Mouse (Mus musculus) embryo, embryonic 10.5 days (tissue): ENCODE measurements around the gene Trnau1ap.
"Not testable (repeated sequence)": the region's sequence is repeated elsewhere in the genome, so short reads cannot be mapped to it uniquely, and the experiment has no call there.

Experiments
- DNase-seq: peaks from one replicate; pipeline ENCODE4 v3.0.0-alpha.2; 2015; ENCODE audit warnings: low spot score

Gene Trnau1ap

DNA sequence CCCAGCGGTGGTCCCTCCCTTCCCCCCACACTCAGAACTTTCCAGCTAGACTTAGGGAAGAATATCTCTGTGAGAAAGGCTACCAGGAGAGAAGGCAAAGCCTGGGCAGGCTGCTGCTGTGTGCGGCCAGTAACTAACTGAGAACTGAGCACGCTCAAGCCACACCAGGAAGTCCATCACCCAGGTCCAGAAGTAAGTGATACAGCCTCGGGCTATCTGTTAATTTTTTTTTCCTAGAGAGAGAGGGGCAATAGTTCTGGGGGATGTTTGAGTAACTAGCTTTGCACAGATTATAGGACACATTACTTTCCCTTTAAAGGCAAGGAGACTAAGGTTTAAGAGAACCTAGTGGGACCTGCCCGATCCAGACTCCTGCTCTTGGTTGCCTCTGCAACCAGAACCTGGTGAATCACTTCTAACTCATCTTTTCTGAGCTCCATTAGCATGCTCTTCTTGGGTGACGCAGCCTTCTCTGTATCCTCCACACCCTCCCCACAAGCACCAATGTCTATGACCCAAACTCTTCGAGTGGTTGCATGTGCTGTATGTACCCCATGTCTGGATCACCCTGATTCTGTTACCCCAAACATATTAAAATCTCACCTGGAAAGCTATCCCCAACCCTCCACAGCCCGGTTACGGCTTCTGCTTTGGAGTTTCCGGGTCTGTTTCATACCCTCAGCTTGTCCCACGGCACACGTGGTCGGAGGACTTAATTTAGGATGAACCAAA, 15.2 kb upstream of the Trnau1ap start:
- peak; percentile 47 for DNase-seq

DNA sequence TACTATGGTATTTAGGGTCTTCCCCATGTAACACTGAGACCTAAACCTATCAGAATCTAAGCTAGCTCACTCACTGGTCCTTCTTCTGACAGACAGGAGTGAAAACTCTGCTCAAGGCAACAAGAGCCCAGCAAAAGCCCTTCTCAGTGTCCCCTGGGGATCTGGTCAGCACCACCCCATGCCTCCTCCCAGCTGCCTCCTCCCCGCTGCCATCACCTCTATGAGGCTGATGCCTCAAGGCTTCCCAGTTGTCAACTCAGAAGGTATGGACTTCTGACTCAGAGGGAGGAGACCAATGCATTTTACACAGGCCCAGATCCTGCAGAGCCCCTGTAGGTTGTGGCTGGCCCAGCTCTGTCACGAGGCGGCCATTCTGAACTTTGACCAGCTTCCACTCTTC, 12.1 kb upstream of the Trnau1ap start:
- no peak for DNase-seq

DNA sequence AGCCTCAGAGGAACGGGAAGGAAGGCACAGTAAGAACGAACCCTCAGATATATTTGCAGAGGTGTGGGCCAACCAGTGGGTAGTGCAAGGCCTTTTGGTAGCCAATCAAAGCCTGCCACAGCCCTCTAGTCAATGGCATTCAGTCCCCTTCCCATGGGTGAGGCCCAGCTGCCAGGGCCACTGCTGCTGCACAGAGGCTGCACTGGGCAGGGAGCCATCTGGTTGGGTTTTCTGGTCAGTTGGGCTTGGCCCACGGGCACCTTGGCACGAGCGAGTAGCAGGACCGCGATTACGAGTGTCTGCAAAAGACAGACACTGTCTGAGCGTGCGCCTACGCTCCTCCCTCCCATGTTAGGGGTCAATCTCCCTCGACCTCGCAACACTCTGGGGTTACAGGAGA, 9.6 kb upstream of the Trnau1ap start:
- no peak for DNase-seq

DNA sequence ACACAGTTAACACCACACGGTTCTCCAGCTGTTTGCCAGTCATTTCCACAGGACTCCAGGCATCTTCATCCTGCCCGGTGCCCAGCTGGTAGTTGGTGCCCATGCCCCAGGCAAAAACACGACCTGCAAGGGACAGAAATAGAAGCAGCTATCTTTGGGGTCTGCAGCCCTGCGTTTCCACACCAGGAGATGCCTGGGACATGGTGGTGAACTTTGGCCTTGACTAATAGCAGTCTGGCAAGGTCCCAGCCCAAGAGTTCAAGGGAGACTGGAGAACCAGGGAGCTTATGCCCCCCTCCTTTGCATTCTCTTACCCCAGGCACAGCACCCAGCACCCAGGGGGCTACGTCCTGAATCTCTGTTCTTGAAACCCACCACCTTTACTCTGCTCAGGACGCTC, 3.5 kb upstream of the Trnau1ap start:
- DNase-seq, result no peak

DNA sequence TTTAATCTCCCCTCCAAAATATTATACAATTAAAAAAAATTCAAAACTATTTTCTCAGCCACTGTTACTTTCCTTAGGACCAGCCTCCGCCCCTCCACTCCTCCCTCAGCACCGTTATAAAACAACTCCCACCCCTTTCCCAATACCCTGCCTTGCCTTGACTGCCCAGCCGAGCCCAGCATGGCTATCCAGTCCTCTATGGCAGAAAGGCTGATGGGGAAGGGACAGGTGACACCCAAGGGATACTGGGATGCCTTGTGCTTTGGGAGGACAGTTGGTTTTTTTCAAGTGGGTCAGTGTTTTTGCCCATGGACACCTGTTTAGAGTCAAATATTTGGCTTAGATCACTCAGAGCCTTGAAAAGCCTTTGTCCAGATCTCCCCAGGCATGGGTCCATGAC, 2.6 kb upstream of the Trnau1ap start:
- DNase-seq, result no peak

DNA sequence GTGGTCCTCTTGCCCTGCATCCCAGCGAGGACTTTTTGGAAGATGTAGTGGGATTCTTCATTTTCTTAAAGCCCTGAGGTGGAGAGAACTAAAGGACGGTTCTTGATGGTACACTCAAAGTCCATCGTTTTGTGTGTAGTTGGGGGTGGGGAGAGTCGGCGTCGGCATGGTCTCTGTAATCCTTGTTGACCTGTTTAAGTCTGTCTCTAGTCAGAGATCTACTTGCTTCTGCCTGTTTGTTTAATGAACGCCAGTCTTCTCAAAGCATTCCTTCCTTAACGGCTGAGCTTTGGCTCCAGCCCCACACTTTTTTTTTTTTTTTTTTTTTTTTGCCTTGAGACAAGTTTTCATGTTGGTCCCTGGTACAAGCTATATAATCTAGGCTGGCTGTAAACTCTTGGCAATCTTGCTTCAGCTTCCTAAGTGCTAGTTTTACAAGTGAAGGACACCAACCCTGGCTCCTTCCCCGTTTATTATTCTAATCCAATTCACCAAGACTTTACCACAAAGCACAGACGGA, 557 bp upstream of the Trnau1ap start:
- DNase-seq, result no peak

DNA sequence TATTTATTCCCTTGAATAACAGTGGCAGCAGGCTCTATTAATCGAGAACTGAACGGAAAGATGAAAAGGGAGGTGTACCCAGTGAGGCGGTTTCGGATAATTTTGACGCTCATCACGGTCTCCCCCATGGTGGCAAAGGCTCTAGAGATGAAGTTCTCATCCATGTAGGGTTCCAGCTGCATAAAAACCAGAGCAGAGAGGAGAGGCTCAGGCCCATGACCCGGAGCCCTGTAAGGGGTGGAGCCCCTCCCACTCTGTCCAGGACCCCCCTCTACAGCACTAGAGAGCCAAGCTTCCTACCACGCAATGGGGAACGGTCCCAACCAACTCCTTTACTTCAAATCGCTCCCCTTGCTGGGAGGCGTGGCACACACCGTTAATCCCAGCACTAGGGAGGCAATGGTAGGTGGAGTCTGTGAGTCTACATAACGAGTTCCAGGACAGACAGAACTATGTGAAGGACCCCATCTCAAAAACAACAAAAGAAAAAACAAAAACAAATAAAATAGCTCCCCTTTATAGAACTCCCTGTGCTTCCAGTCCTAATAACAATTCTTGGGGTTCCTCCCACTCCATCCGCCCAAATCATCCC, 851 bp downstream of the Trnau1ap start:
- no peak for DNase-seq

DNA sequence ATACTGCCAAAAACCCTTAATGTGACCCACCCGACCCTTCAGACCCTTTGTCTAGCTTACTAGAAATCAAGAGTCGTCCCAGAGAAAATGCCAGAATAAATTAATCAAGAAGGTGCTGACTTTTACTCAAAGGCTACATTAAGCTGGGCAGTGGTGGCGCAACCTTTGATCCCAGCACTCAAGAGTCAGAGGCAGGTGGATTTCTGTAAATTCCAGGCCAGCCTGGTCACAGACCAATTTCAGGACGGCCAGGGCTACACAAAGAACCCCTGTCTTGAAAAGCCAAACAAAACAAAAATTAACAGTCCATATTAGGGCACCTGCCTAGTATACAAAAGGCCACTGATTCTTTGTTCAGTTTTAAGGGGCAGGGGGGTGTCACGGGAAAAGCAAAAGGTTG, 2.9 kb downstream of the Trnau1ap start:
- no peak for DNase-seq

DNA sequence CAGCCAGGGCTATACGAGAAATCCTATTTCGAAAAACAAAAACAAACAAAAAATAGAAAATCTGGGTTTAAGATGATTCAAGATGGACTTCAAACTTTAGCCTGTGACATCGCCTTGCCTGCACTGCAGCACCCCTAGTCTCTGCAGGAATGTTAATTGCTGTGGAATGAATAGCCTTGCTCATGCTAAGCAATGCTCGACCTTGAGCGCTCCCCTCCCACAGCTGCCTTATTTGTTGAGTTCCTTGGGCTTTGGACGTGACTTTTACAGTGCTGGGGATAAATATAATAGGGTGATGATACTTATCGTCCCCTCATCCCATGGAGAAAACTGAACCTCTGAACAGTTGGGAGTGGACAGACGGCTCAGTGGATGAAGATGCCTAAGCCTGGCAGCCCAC, 13.6 kb downstream of the Trnau1ap start:
- DNase-seq, result no peak

DNA sequence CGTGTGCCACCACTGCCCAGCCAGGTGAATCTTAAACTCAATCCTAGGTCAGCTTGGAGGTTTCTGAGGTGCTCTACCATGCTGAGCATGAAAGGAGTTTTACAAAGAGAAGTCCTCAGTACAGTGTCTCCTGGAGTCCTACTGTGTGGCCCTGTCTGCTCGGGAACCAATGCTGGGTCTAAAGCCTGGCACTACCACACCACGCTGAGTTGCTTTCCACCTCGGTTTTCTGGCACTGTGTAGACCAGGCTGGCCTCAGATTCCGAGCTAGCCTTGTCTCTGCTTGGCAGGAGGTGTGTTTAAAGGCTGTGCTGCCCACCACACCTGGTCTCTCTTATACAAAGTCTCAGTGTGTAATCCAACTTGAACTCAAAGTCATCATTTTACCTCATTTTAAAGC, 16.7 kb downstream of the Trnau1ap start:
- no peak for DNase-seq

DNA sequence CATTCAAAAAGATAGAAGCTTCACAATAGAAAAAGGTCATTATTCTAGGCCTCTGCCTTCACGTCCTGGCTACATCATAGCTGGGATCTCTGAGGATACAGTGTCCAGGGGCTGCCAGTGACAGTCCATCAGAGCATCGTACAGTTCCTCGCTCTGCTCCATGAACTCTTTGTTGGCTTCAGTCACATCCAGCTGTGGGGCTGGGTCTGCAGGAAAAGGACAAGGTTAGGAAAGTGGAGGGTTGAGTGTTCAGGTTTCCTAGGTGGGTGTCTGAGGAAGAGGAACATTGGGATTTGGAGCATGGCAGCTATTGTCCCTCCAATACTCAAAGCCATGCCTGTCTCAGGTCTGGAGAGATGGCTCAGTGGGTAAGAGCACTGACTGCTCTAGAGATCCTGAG, 17.5 kb downstream of the Trnau1ap start:
- DNase-seq, result no peak

DNA sequence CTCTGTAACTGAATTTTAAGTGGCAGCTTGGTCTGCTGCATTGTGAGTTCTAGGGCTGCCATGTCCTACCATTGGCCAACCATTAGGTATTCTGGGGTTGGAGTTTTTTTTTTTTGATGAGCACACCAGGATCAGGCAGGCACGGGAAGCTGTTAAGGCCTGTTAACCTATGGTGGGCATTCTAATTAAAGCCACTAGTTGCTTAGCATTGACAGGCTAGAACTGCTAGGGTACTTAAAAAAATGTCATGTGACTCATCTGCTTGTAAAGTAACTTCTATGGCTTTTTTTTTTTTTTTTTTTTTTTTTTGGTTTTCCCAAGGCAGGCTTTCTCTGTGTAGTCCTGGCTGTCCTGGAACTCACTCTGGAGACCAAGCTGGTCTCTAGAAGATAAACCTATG, 18.1 kb downstream of the Trnau1ap start:
- DNase-seq, result no peak

DNA sequence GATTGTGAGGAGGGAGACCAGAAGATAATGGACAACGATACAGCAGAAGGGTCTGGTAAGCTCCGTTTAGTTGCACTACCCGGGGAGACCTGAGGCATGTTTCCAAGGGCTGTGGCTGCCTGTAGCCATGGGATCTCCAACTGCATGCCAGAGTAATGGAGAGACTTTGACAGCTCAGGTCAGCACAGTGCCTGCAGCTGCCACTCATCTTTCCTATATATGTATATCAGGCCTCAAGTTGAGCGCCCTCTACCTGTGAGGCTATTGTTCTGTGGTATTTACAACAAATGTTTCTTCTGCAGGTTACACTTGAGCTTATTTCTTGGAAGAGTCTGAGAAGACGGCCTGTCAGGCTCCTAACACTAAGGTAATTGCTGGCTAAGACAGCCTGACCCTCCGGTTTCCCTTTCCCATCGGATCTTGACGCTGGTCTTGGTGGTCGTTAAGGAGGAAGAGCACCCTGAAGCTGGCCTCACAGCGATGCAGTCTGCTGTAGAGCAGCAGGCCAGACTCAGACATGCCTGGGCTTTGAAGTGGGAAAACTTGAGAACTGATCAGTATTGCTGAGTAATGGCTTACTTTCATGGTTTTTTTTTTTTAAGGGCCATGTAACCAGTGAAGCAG, 19.4 kb downstream of the Trnau1ap start:
- DNase-seq, result peak; percentile 59

DNA sequence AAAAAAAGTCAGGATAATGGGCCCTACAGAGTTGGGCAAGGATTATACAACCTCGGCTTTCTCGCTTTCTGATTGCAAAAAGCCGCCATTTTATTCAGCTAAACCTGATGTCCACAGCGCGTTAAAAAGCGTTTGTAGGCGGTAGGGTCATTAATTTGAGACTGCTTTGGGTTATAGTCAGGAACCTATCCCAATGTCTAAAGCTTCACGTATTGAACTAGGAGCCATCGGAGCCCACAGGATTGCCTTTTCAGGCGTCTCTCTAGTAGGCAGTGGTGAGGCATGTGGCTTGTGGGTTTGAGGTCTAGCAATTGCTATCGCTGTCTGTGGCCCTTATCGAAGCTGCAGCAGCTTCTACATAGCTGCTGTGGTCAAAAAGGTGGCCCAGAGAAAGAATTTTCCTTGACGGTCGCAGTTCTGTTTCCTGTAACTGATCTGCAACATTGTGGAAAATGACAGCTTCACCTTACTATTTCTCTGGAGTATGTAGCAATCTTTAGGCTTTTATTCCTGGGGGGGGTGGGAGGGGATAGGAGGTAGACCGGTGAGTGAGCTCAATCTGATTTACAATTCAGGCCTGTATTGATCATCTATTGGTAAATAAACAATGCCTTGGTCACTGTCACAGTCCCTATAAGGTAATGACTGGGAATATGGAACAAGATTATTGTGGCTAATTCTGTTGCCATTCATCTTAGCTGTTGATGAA, 20.0 kb downstream of the Trnau1ap start:
- DNase-seq, result no peak

DNA sequence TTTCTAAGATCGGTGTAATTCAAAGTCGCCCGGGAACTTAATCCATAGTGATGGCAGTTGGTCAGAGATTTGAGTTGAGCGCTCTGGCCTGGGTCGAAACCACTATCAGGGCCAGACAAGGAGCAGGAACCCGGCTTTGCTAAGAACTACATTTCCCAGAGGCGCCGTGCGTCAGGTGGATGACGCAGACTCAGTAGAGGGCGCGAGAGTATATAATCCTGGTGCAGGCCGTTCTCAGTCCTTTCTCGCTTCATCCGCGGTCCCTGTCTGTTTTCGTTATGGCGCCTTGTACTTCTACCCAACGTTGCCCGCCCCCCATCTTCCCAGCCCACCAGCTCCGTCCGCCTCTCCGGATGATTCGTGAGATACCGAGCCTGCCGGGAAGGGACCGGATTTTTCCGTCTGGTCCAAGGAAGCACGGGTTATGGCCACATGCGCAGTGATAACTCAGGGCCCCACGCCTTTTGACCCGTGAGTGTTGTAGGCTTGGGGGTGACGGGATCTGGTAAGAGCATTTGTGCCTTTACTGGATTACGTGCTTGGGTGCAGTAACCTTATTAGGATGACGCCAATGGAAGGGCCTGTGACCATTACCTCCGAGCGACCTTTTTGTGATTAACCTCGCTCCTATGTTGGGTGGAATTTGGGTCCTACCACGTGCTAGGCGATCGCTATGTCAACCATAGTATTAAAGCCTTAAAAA, 20.8 kb downstream of the Trnau1ap start:
- peak; percentile 97 for DNase-seq

DNA sequence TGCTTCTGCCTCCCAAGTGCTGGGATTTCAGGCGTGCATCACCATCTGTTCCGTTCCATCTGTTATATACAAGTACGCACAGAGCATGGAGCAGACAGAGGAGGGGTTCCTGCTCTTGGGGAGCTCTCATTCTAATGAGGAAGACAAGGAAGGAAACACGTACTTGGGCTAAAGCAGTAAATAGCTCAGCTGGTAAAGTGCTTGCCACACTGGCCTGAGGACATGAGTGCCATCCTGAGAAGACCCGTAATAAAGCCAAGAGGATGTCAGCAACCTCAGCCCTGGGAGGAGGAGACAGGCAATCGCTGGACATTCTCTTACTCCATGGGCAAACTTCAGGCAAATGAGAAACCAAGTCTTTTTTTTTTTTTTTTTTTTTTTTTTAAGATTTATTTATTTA, 23.3 kb downstream of the Trnau1ap start:
- no peak for DNase-seq

DNA sequence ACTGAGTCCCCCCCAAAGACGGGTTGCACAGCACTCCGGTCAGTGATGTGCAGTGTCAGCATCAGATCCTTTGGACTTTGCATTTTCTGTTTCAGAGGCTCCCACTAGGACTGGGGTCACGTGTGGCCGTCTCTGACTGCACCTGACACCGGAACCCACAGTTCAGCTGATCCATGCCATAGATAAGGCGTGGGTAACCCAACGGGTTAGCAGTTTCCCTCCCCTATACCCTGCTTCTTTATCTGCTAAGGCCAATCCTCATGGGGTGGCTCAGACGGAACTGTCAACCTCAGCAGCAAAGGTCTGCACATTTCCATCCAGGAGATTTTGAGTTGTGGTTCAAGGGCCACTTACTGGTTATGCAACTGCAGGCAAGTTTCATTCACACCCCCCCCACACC, 24.1 kb downstream of the Trnau1ap start:
- DNase-seq, result no peak

DNA sequence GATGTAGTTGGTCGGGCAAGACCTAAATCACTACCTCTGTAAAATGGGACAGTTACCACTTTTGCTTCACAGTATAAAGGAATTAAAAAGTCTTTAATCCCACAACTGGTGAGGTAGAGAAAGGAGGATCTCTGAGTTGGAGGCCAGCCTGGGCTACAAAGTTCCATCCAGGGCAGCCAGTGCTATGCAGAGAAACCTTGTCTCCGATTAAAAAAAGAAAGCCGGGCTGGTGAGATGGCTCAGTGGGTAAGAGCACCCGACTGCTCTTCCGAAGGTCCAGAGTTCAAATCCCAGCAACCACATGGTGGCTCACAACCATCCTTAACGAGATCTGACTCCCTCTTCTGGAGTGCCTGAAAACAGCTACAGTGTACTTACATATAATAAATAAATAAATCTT, 25.9 kb downstream of the Trnau1ap start:
- DNase-seq, result not testable (repeated sequence)

DNA sequence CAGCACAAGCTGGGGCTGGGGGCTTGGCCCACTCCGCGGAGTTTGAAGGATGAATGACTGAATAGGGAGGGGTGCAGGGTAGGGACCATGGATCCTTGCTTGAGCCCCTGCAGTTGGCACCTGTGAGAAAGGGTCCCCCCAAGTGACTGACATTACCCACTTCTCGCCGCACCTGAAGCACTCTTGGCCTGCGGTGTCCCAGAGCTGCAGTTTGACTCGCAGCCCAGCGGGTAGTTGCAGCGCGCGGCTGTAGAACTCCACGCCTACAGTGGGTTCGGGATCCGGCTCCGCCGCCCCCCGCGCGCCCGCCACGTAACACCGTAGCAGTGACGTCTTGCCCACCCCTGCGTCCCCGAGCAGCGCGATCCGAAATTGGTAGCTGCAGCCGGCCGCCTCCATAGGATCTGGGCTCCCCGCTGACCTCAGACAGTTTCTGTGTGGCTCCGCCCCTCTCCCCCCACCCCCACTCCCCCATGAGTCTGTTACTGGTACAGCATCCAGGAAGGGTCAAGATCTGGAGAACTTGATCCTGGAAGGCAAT, 26.3 kb downstream of the Trnau1ap start, which contains the start of gene Rab42:
TSS of gene Rab42 (minus strand) at position 447 of the 541 bp plus-strand sequence.
- peak; percentile 78 for DNase-seq

DNA sequence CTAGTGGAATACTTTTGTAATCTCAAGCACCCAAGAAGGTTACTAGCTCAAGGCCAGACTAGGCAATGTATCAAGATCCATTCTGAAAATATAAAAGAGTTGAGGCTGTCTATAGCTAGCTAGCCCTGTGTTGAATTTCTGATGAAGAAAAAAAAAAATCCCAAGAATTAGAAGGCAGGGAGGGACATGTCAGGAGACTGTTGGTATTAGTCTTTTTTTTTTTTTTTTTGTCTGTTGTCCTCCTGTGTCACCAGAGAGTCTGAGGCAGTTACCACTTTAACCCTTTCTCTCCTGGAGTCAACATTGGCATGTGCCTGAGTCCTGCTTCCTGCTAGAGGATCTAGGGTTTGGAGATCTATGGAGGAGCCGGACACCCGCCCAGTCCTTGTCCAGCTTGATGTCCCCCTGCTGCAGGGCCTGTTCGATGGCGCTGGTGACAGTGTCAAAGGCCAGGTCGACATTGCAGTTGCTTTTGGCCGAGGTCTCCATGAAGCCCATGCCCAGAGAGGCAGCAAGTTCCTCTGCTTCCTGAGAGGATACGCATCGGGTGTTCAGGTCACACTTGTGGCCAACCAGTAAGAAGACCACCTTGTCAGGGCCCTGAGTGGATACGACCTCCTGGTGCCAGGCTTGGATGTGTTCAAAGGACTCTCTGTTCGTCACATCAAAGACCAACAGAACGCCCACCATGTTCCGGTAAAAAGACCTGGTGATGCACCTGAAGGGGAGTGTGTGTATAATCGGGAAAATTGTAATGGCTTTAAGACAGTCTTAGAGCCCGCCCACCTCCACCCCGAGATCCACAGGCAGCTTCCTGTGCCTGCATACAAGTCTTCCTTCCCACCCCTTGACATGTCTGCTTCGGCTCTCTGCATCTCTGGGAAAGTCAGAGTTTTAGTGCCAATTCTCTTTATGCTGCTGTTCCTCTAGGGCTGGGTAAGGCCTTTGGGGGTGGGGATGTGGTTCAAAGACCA, 27.1 kb downstream of the Trnau1ap start:
- no peak for DNase-seq

DNA sequence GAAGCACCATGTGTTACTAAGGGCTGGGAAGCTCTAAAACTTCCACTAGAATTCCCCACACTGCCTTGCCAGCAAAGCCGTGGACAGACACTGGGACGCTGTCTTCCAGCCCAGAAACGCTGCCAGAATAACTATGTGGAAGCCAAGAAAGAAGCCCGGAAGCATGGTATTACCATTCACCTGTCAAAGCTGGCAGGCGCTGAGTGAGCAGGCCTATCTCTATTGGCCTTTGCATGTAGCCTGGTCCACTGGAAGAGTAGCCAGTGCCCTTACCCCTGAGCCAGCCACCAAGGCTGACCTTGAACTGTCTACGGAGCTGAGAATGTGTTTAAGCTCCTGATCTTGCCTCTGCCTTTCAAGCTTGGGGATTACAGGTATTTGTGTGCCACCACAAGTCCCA, 27.9 kb downstream of the Trnau1ap start:
- no peak for DNase-seq
